ENCODE assay signal across 29 mouse cellular contexts in the genomic region with DNA sequence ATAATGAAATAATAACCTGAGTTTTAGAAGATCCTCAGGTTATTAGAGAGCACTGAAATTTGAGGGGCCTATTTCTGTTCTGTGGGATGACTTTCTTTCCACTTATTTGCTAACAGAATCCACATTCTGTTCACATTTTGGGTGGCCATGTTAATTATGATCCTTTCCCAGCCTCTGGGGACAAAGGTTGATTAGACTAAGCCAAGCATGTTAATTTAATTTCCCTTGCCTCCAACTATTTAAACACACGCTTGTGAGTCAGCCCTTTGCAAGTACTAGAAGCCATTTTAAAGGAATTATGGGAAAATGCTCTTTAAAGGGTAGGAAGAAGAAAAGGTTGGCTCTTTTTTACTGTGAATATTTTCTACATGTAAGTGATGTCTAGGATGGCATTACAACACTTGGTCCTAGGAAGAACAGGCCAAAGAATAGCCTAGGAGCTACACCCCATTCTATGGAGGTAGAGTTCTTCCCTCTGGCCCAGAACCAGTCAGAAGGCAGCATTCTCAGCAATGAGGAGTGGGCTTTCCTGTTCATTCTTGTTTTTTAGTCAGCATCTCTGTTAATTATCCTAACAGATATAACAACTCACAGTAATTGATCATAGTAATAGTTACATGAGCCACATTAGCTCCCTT.
DNase-seq lines count a peak whose midpoint lies in the region; ATAC-seq lines count a peak whose summit lies in the region.
"Had no signal": no experiment of that assay in that cellular context is flagged by ENCODE, and none has a peak within 500 bp of the region (broad histone marks: within the 10 kb centered on the region; RNA-seq: fewer than 3 reads in every experiment).

No protein-coding gene starts in this region.

- no peak overlapping the region for H3K27ac ChIP-seq in embryonic facial prominence, embryonic 11.5 days (replicated peaks; ENCODE audit: low read depth, low read length)
- H3K27ac ChIP-seq in embryonic facial prominence, embryonic 10.5 days (replicated peaks): no peak overlapping the region
- no peak overlapping the region for H3K27ac ChIP-seq in midbrain, embryonic 14.5 days (replicated peaks; ENCODE audit: low read depth, low read length)
- H3K27ac ChIP-seq in midbrain, embryonic 10.5 days (replicated peaks): no peak overlapping the region
- H3K27ac ChIP-seq in forebrain, embryonic 15.5 days (replicated peaks): no peak overlapping the region
- H3K27ac ChIP-seq: gastrocnemius, adult 2 months; hindbrain, embryonic 15.5 days; kidney, embryonic 15.5 days; layer of hippocampus, adult 2 months; left cerebral cortex, adult 2 months; limb, embryonic 13.5 days; lung, embryonic 15.5 days; stomach, postnatal 0 days had no signal

- DNase-seq in embryonic facial prominence, embryonic 11.5 days (ENCODE audit: low spot score): peak; percentile 58
- no peak for DNase-seq in embryonic facial prominence, embryonic 10.5 days (ENCODE audit: low spot score)
- DNase-seq in midbrain, embryonic 14.5 days: peak; percentile 37
- DNase-seq in midbrain, embryonic 10.5 days (ENCODE audit: low spot score): no peak
- no peak for DNase-seq in frontal cortex, postnatal 10 days (ENCODE audit: low spot score in 2 of 2)
- DNase-seq in heart, adult 9 months (ENCODE audit: low spot score in 2 of 2): no peak
- DNase-seq: adrenal gland, postnatal 14 days; cerebellum, adult 11-12 months; cerebellum, adult 9-11 months; gastrocnemius, adult 2 months; gastrocnemius, postnatal 36 days; heart, adult 18-20 months; kidney, adult 18-20 months; kidney, postnatal 25 days; right cerebral cortex, adult 18-20 months; thymus, adult 18-20 months; thymus, postnatal 25 days had no signal

- no peak for ATAC-seq in embryonic facial prominence, embryonic 11.5 days (replicated peaks; ENCODE audit: insufficient number of reproducible peaks, low FRiP score, low TSS enrichment, low read depth)
- no peak for ATAC-seq in midbrain, embryonic 14.5 days (ENCODE audit: low FRiP score, low TSS enrichment)
- ATAC-seq in forebrain, embryonic 15.5 days (replicated peaks): 0 out of 2 replicates have a peak, but pooled peaks have one; percentile 41

- H3K9ac ChIP-seq in embryonic facial prominence, embryonic 11.5 days (replicated peaks; ENCODE audit: low read length): no peak overlapping the region
- no peak overlapping the region for H3K9ac ChIP-seq in midbrain, embryonic 14.5 days (replicated peaks; ENCODE audit: low read length)
- H3K9ac ChIP-seq in forebrain, embryonic 15.5 days (replicated peaks): no peak overlapping the region
- H3K9ac ChIP-seq: heart, embryonic 12.5 days; hindbrain, embryonic 15.5 days; kidney, embryonic 15.5 days; limb, embryonic 13.5 days; lung, embryonic 15.5 days had no signal

- H3K9me3 ChIP-seq in embryonic facial prominence, embryonic 11.5 days (replicated peaks; ENCODE audit: control insufficient read depth, low read length): no peaks in the 10 kb centered on the region
- H3K9me3 ChIP-seq in embryonic facial prominence, embryonic 10.5 days: no peaks in the 10 kb centered on the region
- H3K9me3 ChIP-seq in midbrain, embryonic 14.5 days (ENCODE audit: control insufficient read depth, low read length): no peaks in the 10 kb centered on the region
- H3K9me3 ChIP-seq in midbrain, embryonic 10.5 days (replicated peaks): no peaks in the 10 kb centered on the region
- H3K9me3 ChIP-seq in forebrain, embryonic 15.5 days: no peaks in the 10 kb centered on the region
- H3K9me3 ChIP-seq: G1E; heart, embryonic 12.5 days; hindbrain, embryonic 15.5 days; kidney, embryonic 15.5 days; limb, embryonic 13.5 days; lung, embryonic 15.5 days had no signal

- H3K4me2 ChIP-seq in embryonic facial prominence, embryonic 11.5 days (ENCODE audit: low read depth, low read length): no peak overlapping the region
- no peak overlapping the region for H3K4me2 ChIP-seq in midbrain, embryonic 14.5 days (ENCODE audit: low read length)
- no peak overlapping the region for H3K4me2 ChIP-seq in forebrain, embryonic 15.5 days (replicated peaks)
- H3K4me2 ChIP-seq: heart, embryonic 12.5 days; hindbrain, embryonic 15.5 days; kidney, embryonic 15.5 days; limb, embryonic 13.5 days; liver, embryonic 11.5 days; lung, embryonic 15.5 days; midbrain, embryonic 11.5 days had no signal

- no peaks in the 10 kb centered on the region for H3K4me1 ChIP-seq in embryonic facial prominence, embryonic 11.5 days (ENCODE audit: control insufficient read depth, insufficient read depth, low read length)
- no peaks in the 10 kb centered on the region for H3K4me1 ChIP-seq in embryonic facial prominence, embryonic 10.5 days
- no peaks in the 10 kb centered on the region for H3K4me1 ChIP-seq in midbrain, embryonic 14.5 days (ENCODE audit: control insufficient read depth, insufficient read depth, low read length)
- H3K4me1 ChIP-seq in midbrain, embryonic 10.5 days: no peaks in the 10 kb centered on the region
- no peaks in the 10 kb centered on the region for H3K4me1 ChIP-seq in forebrain, embryonic 15.5 days
- H3K4me1 ChIP-seq: heart, embryonic 12.5 days; hindbrain, embryonic 15.5 days; kidney, embryonic 15.5 days; limb, embryonic 13.5 days; lung, embryonic 15.5 days had no signal

- WGBS in embryonic facial prominence, embryonic 11.5 days: 42% methylated on average over 1 of the region's 1 CpGs
- 48% methylated on average over 1 of the region's 1 CpGs for WGBS in embryonic facial prominence, embryonic 10.5 days
- WGBS in midbrain, embryonic 14.5 days: 61% methylated on average over 1 of the region's 1 CpGs
- WGBS in midbrain, embryonic 10.5 days: 66% methylated on average over 1 of the region's 1 CpGs
- WGBS in forebrain, embryonic 15.5 days: 28% methylated on average over 1 of the region's 1 CpGs

- no peak overlapping the region for H3K4me3 ChIP-seq in embryonic facial prominence, embryonic 11.5 days (ENCODE audit: low read depth, low read length)
- H3K4me3 ChIP-seq in embryonic facial prominence, embryonic 10.5 days: no peak overlapping the region
- no peak overlapping the region for H3K4me3 ChIP-seq in midbrain, embryonic 14.5 days (replicated peaks; ENCODE audit: low read depth, low read length)
- H3K4me3 ChIP-seq in midbrain, embryonic 10.5 days: no peak overlapping the region
- no peak overlapping the region for H3K4me3 ChIP-seq in forebrain, embryonic 15.5 days
- H3K4me3 ChIP-seq: gastrocnemius, adult 2 months; heart, embryonic 12.5 days; hindbrain, embryonic 15.5 days; kidney, embryonic 15.5 days; layer of hippocampus, adult 2 months; left cerebral cortex, adult 2 months; limb, embryonic 13.5 days; lung, embryonic 15.5 days had no signal

- no peaks in the 10 kb centered on the region for H3K36me3 ChIP-seq in embryonic facial prominence, embryonic 11.5 days (replicated peaks; ENCODE audit: control insufficient read depth, insufficient read depth, low read depth, low read length)
- H3K36me3 ChIP-seq in embryonic facial prominence, embryonic 10.5 days (replicated peaks): no peaks in the 10 kb centered on the region
- no peaks in the 10 kb centered on the region for H3K36me3 ChIP-seq in midbrain, embryonic 14.5 days (ENCODE audit: control insufficient read depth, insufficient read depth, low read length)
- no peaks in the 10 kb centered on the region for H3K36me3 ChIP-seq in midbrain, embryonic 10.5 days
- no peaks in the 10 kb centered on the region for H3K36me3 ChIP-seq in forebrain, embryonic 15.5 days
- H3K36me3 ChIP-seq: G1E; heart, embryonic 12.5 days; hindbrain, embryonic 15.5 days; kidney, embryonic 15.5 days; limb, embryonic 13.5 days; lung, embryonic 15.5 days had no signal

- H3K27me3 ChIP-seq in embryonic facial prominence, embryonic 11.5 days (ENCODE audit: control insufficient read depth, insufficient read depth, low read length): no peaks in the 10 kb centered on the region
- no peaks in the 10 kb centered on the region for H3K27me3 ChIP-seq in embryonic facial prominence, embryonic 10.5 days (replicated peaks; ENCODE audit: low read depth, poor library complexity, severe bottlenecking)
- H3K27me3 ChIP-seq in midbrain, embryonic 14.5 days (ENCODE audit: control insufficient read depth, insufficient read depth, low read length): no peaks in the 10 kb centered on the region
- no peaks in the 10 kb centered on the region for H3K27me3 ChIP-seq in midbrain, embryonic 10.5 days (ENCODE audit: low read depth, poor library complexity, severe bottlenecking)
- H3K27me3 ChIP-seq in forebrain, embryonic 15.5 days: no peaks in the 10 kb centered on the region
- H3K27me3 ChIP-seq: heart, embryonic 12.5 days; hindbrain, embryonic 15.5 days; kidney, embryonic 15.5 days; limb, embryonic 13.5 days; lung, embryonic 15.5 days had no signal

Comparison
In these comparisons a context has a peak if more than half of its experiments do, and no peak if none do; other contexts are left out.
1. DNase-seq: peak in embryonic facial prominence, embryonic 11.5 days (single experiment) and midbrain, embryonic 14.5 days (single experiment); none in embryonic facial prominence, embryonic 10.5 days (single experiment), midbrain, embryonic 10.5 days (single experiment), frontal cortex, postnatal 10 days (0 of 2) and heart, adult 9 months (0 of 2).